Mouse (Mus musculus): ENCODE measurements at regions not wholly inside any gene's neighbourhood (a gene's known extent, or its start where the extent isn't known, plus 50 kb on each side); places are given as distances from the start of the nearest gene placed in this dataset.
A peak's percentile ranks its signal among the peaks of the same experiment; 100 is the strongest.

DNA sequence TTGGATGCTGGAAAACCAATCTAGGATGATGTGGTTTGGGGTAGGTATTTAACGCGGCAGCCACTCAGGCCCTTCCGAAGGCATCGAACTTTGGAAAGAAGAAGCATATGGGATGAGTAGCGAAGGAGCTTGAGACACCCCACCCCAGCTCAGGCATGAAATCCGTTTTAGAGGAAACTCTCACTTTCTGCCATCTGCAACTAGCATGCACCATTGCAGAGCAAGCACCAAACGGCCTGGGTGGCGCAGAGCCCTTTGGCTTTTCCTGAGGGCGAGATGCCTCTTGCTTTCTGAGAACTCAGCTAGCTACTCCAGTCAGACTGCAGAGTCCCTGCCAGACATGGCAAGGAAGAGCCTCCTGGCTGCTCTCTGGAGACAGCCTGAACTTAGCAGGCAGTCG is 209.9 kb upstream of the Nlrp1b start:
- Histone ChIP-seq H3K4me3 (no peak overlapping the region), H3K4me1 (peaks cover 15% of the 10 kb centered on the region), H3K27me3 (peaks cover 8% of the 10 kb centered on the region; the same call in 1 of the 2 replicates), H3K36me3 (no peaks in the 10 kb centered on the region), H3K27ac (no peak overlapping the region), H3K9ac (no peak overlapping the region), H3K4me2 (replicated peaks) (peak overlapping the region; percentile 57), H3K9me3 (no peaks in the 10 kb centered on the region)
- WGBS, result 50% methylated on average over 10 of the region's 10 CpGs
- ATAC-seq (ENCODE audit: low FRiP score, low read depth), result no peak

DNA sequence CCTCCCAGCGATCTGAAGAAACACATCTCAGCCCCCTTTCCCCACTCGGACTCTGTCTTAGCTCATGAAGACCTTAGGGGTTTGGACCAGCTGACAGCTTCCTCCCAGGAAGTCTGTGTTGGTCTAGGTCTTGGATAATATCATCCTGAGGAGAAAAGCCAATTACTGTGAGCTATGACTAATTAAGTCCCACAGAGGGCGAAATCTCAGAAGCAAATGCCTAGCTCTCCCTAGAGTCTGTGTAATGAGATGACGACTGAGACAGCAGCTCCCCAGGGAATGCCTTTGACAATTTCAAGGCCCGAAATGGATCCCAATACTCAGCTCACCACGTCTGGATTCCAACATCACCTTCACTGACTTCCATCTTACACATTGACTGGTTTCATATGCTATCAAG is 213.5 kb upstream of the Nlrp1b start:
- no peak overlapping the region for H3K4me2 ChIP-seq (replicated peaks)
- no peaks in the 10 kb centered on the region for H3K9me3 ChIP-seq
- H3K36me3 ChIP-seq, result no peaks in the 10 kb centered on the region
- H3K9ac ChIP-seq, result no peak overlapping the region
- no peak overlapping the region for H3K27ac ChIP-seq
- H3K4me3 ChIP-seq, result no peak overlapping the region
- H3K27me3 ChIP-seq, result peaks cover 8% of the 10 kb centered on the region; the same call in 1 of the 2 replicates
- no peak for ATAC-seq (ENCODE audit: low FRiP score, low read depth)
- 60% methylated on average over 6 of the region's 6 CpGs for WGBS
- peaks cover 12% of the 10 kb centered on the region for H3K4me1 ChIP-seq

DNA sequence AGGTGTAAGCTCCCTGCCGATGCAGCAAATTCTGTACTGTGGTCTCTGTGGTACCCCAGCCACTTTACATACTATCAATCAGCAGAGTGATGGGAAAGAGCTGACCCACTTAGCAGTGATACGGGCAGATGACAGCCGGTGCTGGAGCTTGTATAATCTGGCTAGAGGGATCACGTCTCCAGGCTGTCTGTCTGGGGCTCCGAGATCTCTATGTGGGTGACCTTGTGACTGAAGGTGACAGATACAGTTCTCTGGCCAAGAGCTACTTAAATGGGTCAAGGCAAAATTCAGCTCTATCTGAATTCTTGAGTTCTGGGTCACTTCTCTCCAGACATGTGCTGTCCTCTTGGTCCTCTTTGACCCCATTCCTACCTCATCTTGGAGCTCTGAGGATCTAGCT is 216.1 kb upstream of the Nlrp1b start:
- Histone ChIP-seq H3K4me1 (no peaks in the 10 kb centered on the region; the same call in 1 of the 2 replicates), H3K9ac (no peak overlapping the region), H3K27me3 (no peaks in the 10 kb centered on the region), H3K27ac (no peak overlapping the region), H3K9me3 (no peaks in the 10 kb centered on the region), H3K4me2 (replicated peaks) (no peak overlapping the region), H3K4me3 (no peak overlapping the region), H3K36me3 (no peaks in the 10 kb centered on the region)
- 75% methylated on average over 5 of the region's 5 CpGs for WGBS
- ATAC-seq (ENCODE audit: low FRiP score, low read depth), result no peak

DNA sequence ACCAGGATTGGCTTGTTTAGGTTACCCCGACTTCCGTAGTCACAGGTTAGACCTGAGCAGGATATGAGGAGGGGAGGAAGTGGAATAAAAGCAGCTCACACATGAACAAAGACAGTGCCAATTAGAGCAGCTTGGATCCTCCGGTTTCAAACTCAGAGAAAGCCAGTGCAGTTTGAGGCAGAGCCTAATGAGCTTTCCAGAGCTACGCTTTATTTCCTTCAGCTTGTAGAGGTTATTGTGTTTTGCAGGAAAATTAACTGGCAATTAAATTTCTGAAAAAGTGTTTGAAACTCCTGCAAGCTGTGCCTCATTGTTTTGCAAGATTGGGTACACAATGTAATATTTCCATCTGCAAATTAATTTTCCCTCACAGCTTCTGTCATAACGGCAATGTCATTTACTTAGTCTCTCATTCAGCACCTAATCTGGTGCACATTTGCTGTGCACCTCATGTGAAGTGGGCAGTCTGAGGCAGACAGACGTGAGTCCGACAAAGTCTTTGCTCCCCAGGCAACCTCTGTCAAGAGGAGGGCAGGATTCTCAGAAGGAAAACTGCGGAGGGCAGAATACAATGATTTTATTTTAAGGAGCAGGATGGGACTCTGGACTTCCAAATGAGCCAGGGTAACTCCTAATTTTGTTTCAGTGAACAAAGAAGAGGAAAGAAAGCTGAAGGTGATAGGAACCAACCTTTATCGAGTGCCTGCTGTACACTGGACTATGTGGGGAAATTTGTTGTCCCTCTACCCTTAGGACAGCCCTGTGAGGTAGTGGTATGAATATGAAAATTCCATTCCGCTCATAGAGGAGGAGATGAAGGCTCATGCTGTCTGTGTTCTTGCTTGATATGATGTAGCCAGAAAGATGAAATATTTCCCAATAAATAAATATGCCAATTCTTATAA is 217.6 kb upstream of the Nlrp1b start:
- Histone ChIP-seq H3K27me3 (no peaks in the 10 kb centered on the region), H3K36me3 (no peaks in the 10 kb centered on the region), H3K4me2 (replicated peaks) (no peak overlapping the region), H3K4me1 (no peaks in the 10 kb centered on the region; the same call in 1 of the 2 replicates), H3K9ac (no peak overlapping the region), H3K9me3 (no peaks in the 10 kb centered on the region), H3K4me3 (no peak overlapping the region), H3K27ac (no peak overlapping the region)
- ATAC-seq (ENCODE audit: low FRiP score, low read depth), result no peak
- WGBS, result 51% methylated on average over 10 of the region's 10 CpGs

DNA sequence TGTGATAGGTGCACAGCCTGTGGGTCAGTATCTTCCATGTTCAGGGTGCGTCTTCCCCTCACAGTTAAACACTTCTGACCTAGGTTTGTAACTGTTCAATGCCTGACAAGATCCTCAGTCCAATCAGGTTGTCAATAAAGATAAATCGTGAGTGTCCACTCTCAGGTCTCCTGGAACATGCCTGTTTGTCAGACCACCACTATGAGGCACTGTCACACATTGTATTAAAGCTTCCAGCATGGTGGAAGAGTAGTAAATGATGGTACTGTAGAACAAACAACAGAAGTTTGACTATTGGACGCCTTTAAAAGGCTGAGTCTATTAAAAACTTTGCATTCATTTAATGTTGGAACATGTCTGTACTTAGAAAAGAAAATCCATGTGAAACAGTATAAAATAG is 249.6 kb upstream of the Nlrp1b start:
- H3K36me3 ChIP-seq, result no peaks in the 10 kb centered on the region
- H3K27ac ChIP-seq, result no peak overlapping the region
- ATAC-seq (ENCODE audit: low FRiP score, low read depth), result no peak
- H3K9me3 ChIP-seq, result no peaks in the 10 kb centered on the region
- H3K4me2 ChIP-seq (replicated peaks), result no peak overlapping the region
- 71% methylated on average over 3 of the region's 3 CpGs for WGBS
- no peak overlapping the region for H3K9ac ChIP-seq
- H3K4me3 ChIP-seq, result no peak overlapping the region
- no peaks in the 10 kb centered on the region for H3K27me3 ChIP-seq
- H3K4me1 ChIP-seq, result no peaks in the 10 kb centered on the region

DNA sequence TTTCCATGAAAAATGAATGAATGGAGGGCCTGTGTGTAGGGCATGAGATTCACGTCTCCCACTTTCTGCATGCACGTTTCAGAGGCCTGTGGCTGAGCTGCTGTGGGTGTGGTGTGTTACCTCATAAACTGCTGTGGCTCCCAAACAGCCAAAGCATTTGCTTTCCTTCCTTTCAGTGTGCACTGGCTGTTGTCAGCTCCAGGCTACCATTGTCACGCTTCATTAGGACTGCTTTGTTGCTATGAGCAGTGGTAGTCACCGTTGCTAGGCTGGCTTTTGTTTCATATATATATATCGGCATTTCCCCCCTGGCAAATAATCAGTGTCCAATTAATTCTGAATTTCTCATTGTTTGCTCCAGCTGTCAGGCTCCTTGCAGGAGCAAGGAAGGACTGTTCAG is 251.9 kb upstream of the Wscd1 start:
- no peaks in the 10 kb centered on the region for H3K4me1 ChIP-seq
- no peaks in the 10 kb centered on the region for H3K27me3 ChIP-seq
- H3K4me3 ChIP-seq, result no peak overlapping the region
- H3K9me3 ChIP-seq, result no peaks in the 10 kb centered on the region
- no peak for ATAC-seq (ENCODE audit: low FRiP score, low read depth)
- H3K9ac ChIP-seq, result no peak overlapping the region
- no peaks in the 10 kb centered on the region for H3K36me3 ChIP-seq
- 63% methylated on average over 5 of the region's 5 CpGs for WGBS
- H3K4me2 ChIP-seq (replicated peaks), result no peak overlapping the region
- no peak overlapping the region for H3K27ac ChIP-seq

DNA sequence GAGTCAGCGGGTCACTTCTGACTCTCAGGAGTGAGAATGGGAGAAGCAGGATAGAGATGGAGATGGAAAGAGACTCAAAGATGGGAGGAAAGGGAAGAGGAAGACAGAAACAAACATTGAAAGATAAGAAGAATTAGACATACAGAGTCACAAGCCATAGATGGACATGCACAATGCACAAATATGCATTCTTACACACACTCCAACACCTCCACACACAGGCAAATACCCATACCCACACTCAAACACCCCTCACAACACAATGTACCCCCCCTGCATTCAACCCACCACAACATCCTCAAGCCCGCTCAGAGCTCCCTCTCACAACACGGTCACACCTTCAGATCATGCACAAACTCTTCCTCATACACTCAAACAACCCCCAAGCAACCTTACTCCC is 251.4 kb upstream of the Wscd1 start:
- WGBS, result 89% methylated on average over 3 of the region's 3 CpGs
- H3K9ac ChIP-seq, result no peak overlapping the region

DNA sequence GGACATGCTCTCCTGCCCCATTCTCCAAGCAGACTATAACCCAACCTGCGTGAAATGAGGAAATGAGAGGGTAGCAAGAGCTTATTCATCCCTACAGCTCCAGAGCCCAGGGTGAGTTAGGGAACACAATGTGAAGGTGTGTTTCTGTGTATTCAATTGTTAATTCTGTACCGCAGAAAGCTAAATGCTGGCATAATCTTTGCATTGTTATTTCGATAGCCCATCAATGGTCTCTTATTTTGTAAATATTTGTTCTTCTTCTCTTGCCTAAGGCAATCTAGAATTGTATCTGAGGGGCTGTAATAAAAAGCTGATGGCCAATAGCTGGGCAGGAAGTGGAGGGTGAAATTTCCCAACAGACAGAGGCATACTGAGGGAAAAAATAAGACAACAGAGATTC is 247.6 kb upstream of the Wscd1 start:
- H3K27me3 ChIP-seq, result no peaks in the 10 kb centered on the region

More for the DNA sequence above, 251.4 kb upstream of the Wscd1 start:
- Histone ChIP-seq H3K4me3 (no peak overlapping the region), H3K9me3 (no peaks in the 10 kb centered on the region), H3K27ac (no peak overlapping the region), H3K36me3 (no peaks in the 10 kb centered on the region), H3K4me2 (replicated peaks) (no peak overlapping the region), H3K27me3 (no peaks in the 10 kb centered on the region), H3K4me1 (no peaks in the 10 kb centered on the region)
- no peak for ATAC-seq (ENCODE audit: low FRiP score, low read depth)

DNA sequence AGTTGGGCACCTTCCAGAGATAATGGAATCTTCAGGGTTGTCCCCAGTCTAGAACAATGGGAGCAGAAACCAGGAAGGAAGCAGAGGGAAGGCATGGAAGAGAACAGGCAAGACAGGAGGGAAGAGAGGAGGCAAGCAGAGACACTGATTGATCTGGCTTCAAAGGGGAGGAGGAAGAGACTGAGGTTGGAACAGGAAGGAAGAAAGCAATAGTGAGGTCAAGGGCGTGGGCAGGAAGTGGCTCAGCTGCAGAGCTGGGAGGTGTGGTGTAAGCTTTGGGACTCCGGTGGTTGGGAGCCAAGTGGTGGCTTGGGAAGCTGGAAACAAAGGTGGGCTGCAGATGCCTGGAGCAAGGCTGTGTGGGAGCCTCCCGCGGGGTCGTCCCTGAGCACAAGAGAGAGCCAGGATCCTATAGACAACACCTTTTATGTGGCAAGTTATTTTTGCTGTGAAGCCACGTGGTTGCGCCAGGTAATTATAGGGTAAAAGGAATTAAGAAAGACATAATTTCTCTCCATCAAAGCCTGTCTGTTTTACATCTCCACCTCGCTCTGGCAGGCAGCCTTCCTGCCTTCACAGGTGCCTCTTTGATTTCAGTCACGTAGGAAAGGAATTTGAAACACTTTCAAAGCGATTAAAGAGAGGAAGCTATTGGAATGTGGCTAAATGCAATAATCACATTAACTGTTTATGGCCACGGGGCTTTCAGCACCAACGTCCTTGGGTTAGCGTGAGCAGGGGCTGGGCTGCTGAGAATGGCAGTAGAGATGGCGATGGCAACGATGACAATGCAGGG is 237.3 kb upstream of the Wscd1 start:
- H3K27me3 ChIP-seq, result no peaks in the 10 kb centered on the region
- H3K4me1 ChIP-seq, result peaks cover 9% of the 10 kb centered on the region
- H3K36me3 ChIP-seq, result no peaks in the 10 kb centered on the region
- H3K27ac ChIP-seq, result no peak overlapping the region
- H3K4me2 ChIP-seq (replicated peaks), result no peak overlapping the region
- H3K9me3 ChIP-seq, result no peaks in the 10 kb centered on the region
- no peak overlapping the region for H3K4me3 ChIP-seq
- WGBS, result 30% methylated on average over 15 of the region's 15 CpGs
- ATAC-seq (ENCODE audit: low FRiP score, low read depth), result no peak
- H3K9ac ChIP-seq, result no peak overlapping the region

More for the DNA sequence above, 247.6 kb upstream of the Wscd1 start:
- Histone ChIP-seq H3K4me3 (no peak overlapping the region), H3K9ac (no peak overlapping the region), H3K4me1 (no peaks in the 10 kb centered on the region), H3K4me2 (replicated peaks) (no peak overlapping the region), H3K27ac (no peak overlapping the region), H3K9me3 (no peaks in the 10 kb centered on the region), H3K36me3 (no peaks in the 10 kb centered on the region)
- WGBS, result 85% methylated on average over 3 of the region's 3 CpGs
- ATAC-seq (ENCODE audit: low FRiP score, low read depth), result no peak

DNA sequence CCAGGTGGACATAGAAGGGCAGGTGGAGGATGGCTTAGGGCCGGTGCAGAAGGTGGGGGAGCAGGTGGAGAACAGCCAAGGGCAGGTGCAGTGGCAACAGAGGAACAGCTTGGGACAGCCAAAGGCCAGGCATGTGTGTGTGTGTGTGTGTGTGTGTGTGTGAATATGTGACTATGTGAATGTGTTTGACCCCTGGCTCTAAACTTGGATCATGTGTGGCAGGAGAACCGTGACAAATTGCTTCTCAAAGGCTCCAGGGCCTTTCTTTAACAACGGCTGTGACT is 236.7 kb upstream of the Wscd1 start:
- ATAC-seq (ENCODE audit: low FRiP score, low read depth), result no peak

DNA sequence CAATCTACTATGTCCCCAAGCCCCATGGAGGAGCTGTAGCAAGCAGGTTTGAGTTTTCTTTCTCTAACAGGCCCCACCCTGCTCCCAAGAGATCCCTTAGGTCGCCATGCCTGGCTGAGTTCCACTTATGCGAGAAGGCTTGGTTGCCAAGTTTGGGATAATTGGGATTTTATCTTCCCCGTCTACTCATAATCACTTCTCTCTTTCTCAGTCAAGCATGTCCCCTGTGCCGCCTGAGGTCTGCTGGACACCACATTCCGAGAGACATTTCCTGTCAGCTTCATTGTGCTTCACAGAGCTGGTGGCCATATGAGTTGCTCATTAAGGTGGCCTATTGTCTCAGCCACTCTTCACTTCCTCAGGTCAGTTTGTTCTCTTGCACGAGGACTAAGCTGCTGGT is 234.5 kb upstream of the Wscd1 start:
- Histone ChIP-seq H3K36me3 (no peaks in the 10 kb centered on the region), H3K9ac (no peak overlapping the region), H3K4me1 (peaks cover 10% of the 10 kb centered on the region), H3K27me3 (no peaks in the 10 kb centered on the region), H3K4me3 (no peak overlapping the region), H3K27ac (no peak overlapping the region), H3K9me3 (no peaks in the 10 kb centered on the region), H3K4me2 (replicated peaks) (no peak overlapping the region)
- WGBS, result 45% methylated on average over 6 of the region's 6 CpGs
- no peak for ATAC-seq (ENCODE audit: low FRiP score, low read depth)

More for the DNA sequence above, 236.7 kb upstream of the Wscd1 start:
- Histone ChIP-seq H3K4me1 (peaks cover 10% of the 10 kb centered on the region), H3K4me2 (replicated peaks) (no peak overlapping the region), H3K36me3 (no peaks in the 10 kb centered on the region), H3K9me3 (no peaks in the 10 kb centered on the region), H3K27ac (no peak overlapping the region), H3K27me3 (no peaks in the 10 kb centered on the region), H3K4me3 (no peak overlapping the region), H3K9ac (no peak overlapping the region)
- 56% methylated on average over 3 of the region's 3 CpGs for WGBS

DNA sequence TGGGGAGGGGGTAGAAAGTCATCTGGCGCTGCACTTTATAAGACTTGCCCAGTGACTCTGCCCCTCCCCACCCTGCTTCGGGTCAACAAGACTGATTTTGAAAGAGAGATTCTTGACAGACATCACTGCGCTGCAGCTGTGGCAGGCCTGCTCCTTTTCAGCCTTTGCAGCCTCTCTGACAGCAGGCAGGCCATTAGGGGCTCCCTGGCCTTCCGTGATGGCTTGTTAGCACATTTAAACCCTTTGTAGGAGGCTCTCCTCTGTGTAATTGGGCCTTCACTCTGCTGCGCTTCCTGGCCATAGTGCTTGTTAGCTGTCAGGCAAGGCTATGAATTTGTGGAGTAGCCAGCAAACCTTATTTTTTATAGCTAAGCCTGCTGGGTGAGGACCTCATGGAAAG is 232.3 kb upstream of the Wscd1 start:
- WGBS, result 11% methylated on average over 5 of the region's 5 CpGs
- Histone ChIP-seq H3K4me2 (replicated peaks) (no peak overlapping the region), H3K4me3 (no peak overlapping the region), H3K36me3 (no peaks in the 10 kb centered on the region), H3K27ac (no peak overlapping the region), H3K9ac (no peak overlapping the region; the same call in 1 of the 2 replicates), H3K4me1 (peaks cover 10% of the 10 kb centered on the region), H3K9me3 (no peaks in the 10 kb centered on the region), H3K27me3 (no peaks in the 10 kb centered on the region)
- no peak for ATAC-seq (ENCODE audit: low FRiP score, low read depth)
